Mouse (Mus musculus) MEL (cell line): ENCODE results near the gene Syn1. TPM values are rescaled to one million over a fixed set of nuclear protein-coding genes. Genes with fewer than 3 reads are reported as not detected.

Source experiments
- DNase-seq: peaks from one replicate; pipeline ENCODE4 v3.0.0; 2011; ENCODE audit warnings: low read depth, low spot score
- H3K27ac ChIP-seq: 2 replicates; pipeline ENCODE4 v1.5.1; 2012; ENCODE audit warnings: low read depth, mild to moderate bottlenecking, control low read depth, low read length, moderate library complexity; ENCODE audit not compliant: control insufficient read depth
- H3K27me3 ChIP-seq, 2 experiments: fragments of 150-350 bp in 1 of 2; sonication (generic) in 1 of 2; 2 replicates each; pipeline ENCODE4 v1.6.1; 2012; ENCODE audit warnings: low read length in 2 of 2, mild to moderate bottlenecking in 2 of 2, improper control_type of control experiment in 1 of 2, moderate library complexity in 1 of 2; ENCODE audit not compliant: insufficient read depth in 2 of 2, control insufficient read depth in 1 of 2
- H3K36me3 ChIP-seq, 2 experiments: 2 replicates each; pipeline ENCODE4 v1.6.1; 2012 to 2014; ENCODE audit warnings: low read length in 2 of 2, improper control_type of control experiment in 1 of 2, inconsistent platforms in 1 of 2, mild to moderate bottlenecking in 1 of 2; ENCODE audit not compliant: insufficient read depth in 2 of 2, control insufficient read depth in 1 of 2
- H3K4me1 ChIP-seq, 2 experiments: fragments of 150-350 bp in 1 of 2; sonication (generic) in 1 of 2; 2 replicates each; pipeline ENCODE4 v1.6.1; 2012; ENCODE audit warnings: low read length in 2 of 2, improper control_type of control experiment in 1 of 2, mild to moderate bottlenecking in 1 of 2; ENCODE audit not compliant: insufficient read depth in 2 of 2, control insufficient read depth in 1 of 2
- H3K4me3 ChIP-seq, 2 experiments: fragments of 150-350 bp in 1 of 2; sonication (generic) in 1 of 2; 2 replicates each; pipeline ENCODE4 v1.5.1; 2012; ENCODE audit warnings: low read depth in 2 of 2, low read length in 2 of 2, mild to moderate bottlenecking in 2 of 2, moderate library complexity in 2 of 2, control low read depth in 1 of 2, improper control_type of control experiment in 1 of 2; ENCODE audit not compliant: control insufficient read depth in 1 of 2, insufficient read depth in 1 of 2
- H3K79me2 ChIP-seq: 2 replicates; pipeline ENCODE4 v1.6.1; 2012; ENCODE audit warnings: mild to moderate bottlenecking, low read length, moderate library complexity; ENCODE audit not compliant: control insufficient read depth, poor library complexity, insufficient read depth
- H3K9ac ChIP-seq: 2 replicates; pipeline ENCODE4 v1.6.1; 2012; ENCODE audit warnings: low read depth, mild to moderate bottlenecking, control low read depth, low read length, moderate library complexity; ENCODE audit not compliant: control insufficient read depth, poor library complexity, severe bottlenecking
- H3K9me3 ChIP-seq: fragments of 150-350 bp; sonication (generic); replicated peaks from 2 replicates; pipeline ENCODE4 v1.6.1; 2012; ENCODE audit warnings: mild to moderate bottlenecking, low read length, improper control_type of control experiment, moderate library complexity; ENCODE audit not compliant: insufficient read depth
- CHD1 ChIP-seq: IDR thresholded peaks from 2 replicates; pipeline ENCODE4 v1.6.1; 2012; ENCODE audit warnings: low read depth, mild to moderate bottlenecking, inconsistent platforms, low read length, improper control_type of control experiment
- CHD2 ChIP-seq: IDR thresholded peaks from 2 replicates; pipeline ENCODE4 v1.6.1; 2011; ENCODE audit warnings: low read length, improper control_type of control experiment
- E2F4 ChIP-seq: IDR thresholded peaks from 2 replicates; pipeline ENCODE4 v1.6.1; 2011; ENCODE audit warnings: low read depth, low read length, improper control_type of control experiment, borderline replicate concordance
- ELF1 ChIP-seq: IDR thresholded peaks from 2 replicates; pipeline ENCODE4 v1.6.1; 2014; ENCODE audit warnings: low read depth, mild to moderate bottlenecking, inconsistent platforms, low read length, improper control_type of control experiment, moderate library complexity
- GABPA ChIP-seq: IDR thresholded peaks from 2 replicates; pipeline ENCODE4 v1.6.1; 2012; ENCODE audit warnings: low read depth, mild to moderate bottlenecking, inconsistent platforms, low read length, improper control_type of control experiment, moderate library complexity
- HCFC1 ChIP-seq: IDR thresholded peaks from 2 replicates; pipeline ENCODE4 v1.6.1; 2012; ENCODE audit warnings: low read depth, mild to moderate bottlenecking, inconsistent platforms, low read length, improper control_type of control experiment, moderate library complexity
- MYB ChIP-seq: IDR thresholded peaks from 2 replicates; pipeline ENCODE4 v1.6.1; 2011; ENCODE audit warnings: mild to moderate bottlenecking, low read depth, low read length, improper control_type of control experiment
- MYC ChIP-seq: IDR thresholded peaks from 2 replicates; pipeline ENCODE4 v1.6.1; 2011; ENCODE audit warnings: low read depth, mild to moderate bottlenecking, low read length, improper control_type of control experiment, moderate library complexity
- NELFE ChIP-seq: IDR thresholded peaks from 2 replicates; pipeline ENCODE4 v1.6.1; 2011; ENCODE audit warnings: low read depth, low read length, improper control_type of control experiment
- POLR2AphosphoS5 ChIP-seq: IDR thresholded peaks from 2 replicates; pipeline ENCODE4 v1.6.1; 2012; ENCODE audit warnings: low read depth, borderline replicate concordance, mild to moderate bottlenecking, inconsistent platforms, low read length, moderate library complexity, mixed read lengths
- RCOR1 ChIP-seq: IDR thresholded peaks from 2 replicates; pipeline ENCODE4 v1.6.1; 2012; ENCODE audit warnings: low read depth, mild to moderate bottlenecking, inconsistent platforms, low read length, improper control_type of control experiment
- UBTF ChIP-seq: IDR thresholded peaks from 2 replicates; pipeline ENCODE4 v1.6.1; 2012; ENCODE audit warnings: low read depth, mild to moderate bottlenecking, inconsistent platforms, low read length, improper control_type of control experiment, moderate library complexity, borderline replicate concordance; ENCODE audit not compliant: insufficient read depth
- USF1 ChIP-seq: IDR thresholded peaks from 2 replicates; pipeline ENCODE4 v1.6.1; 2014; ENCODE audit warnings: low read depth, mild to moderate bottlenecking, inconsistent platforms, low read length, improper control_type of control experiment, moderate library complexity
- USF2 ChIP-seq, 2 experiments: IDR thresholded peaks; 2 replicates each; pipeline ENCODE4 v1.6.1; 2011 to 2012; ENCODE audit warnings: improper control_type of control experiment in 2 of 2, low read length in 2 of 2, borderline replicate concordance in 1 of 2, inconsistent platforms in 1 of 2, low read depth in 1 of 2, mild to moderate bottlenecking in 1 of 2; ENCODE audit not compliant: insufficient read depth in 1 of 2
- ZNF384 ChIP-seq: IDR thresholded peaks from 2 replicates; pipeline ENCODE4 v1.6.1; 2012; ENCODE audit warnings: low read depth, mild to moderate bottlenecking, inconsistent platforms, low read length, improper control_type of control experiment
- polyA plus RNA-seq, 2 experiments: library from polyadenylated mRNA; stranded (reverse) in 1 of 2; unstranded in 1 of 2; fragments of >175 nt in 1 of 2; fragments of >200 nt in 1 of 2; gene quantifications; 2 replicates each; pipeline versions ENCODE4 v1.2.1 to v1.2.4; 2012; ENCODE audit warnings: low replicate concordance in 2 of 2, low read depth in 1 of 2; ENCODE audit not compliant: insufficient read length in 2 of 2, insufficient read depth in 1 of 2, missing spikeins in 1 of 2
- total RNA-seq: library from RNA; depleted of rRNA; stranded (reverse); fragments of 300-350 nt; gene quantifications from 2 replicates; pipeline ENCODE4 v1.2.3, GENCODE M21; 2012

Syn1 gene
- total and polyA plus RNA-seq, 3 experiments: 0.08 to 0.22 TPM; not detected in 1

GRCm38 (mm10) chrX:20910074-20910473, 10.7 kb downstream of the Syn1 start (continued):
- TF ChIP-seq E2F4 (no peak), UBTF (no peak), USF2 (IDR thresholded peaks at IDR 0.05; ENCODE audit: borderline replicate concordance in 1 of 2, insufficient read depth in 1 of 2, low read depth in 1 of 2, low read length in 2 of 2) (no peak), HCFC1 (no peak), MYB (no peak), RCOR1 (peak; percentile 64; the same call in 1 of the 2 replicates), CHD1 (no peak), POLR2AphosphoS5 (no peak), USF1 (no peak)

DNA sequence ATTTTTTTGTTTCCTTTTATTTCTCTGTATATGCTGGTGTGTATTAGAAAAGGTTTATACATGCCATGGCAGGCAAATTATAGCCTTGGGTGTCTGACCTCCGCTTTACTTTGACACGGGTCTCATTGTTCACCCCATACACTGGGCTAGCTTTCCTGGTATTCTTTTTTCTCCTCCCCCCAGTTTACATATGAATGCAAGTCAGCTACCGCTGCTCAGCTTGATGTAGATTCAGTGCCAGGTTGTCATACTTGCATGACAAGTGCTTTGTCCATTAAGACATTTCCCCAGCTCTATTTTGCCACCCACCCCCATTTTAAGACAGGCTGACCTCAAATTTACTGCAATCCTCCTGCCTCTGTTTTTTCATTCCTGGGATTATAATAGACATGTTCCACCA, 45.6 kb downstream of the Syn1 start:
- Histone ChIP-seq H3K27ac (no peak overlapping the region), H3K4me1 (no peaks in the 10 kb centered on the region), H3K79me2 (no peaks in the 10 kb centered on the region), H3K27me3 (peaks cover 2 to 3% of the 10 kb centered on the region in 2 experiments; a peak in 3 of 4 replicates), H3K9me3 (no peaks in the 10 kb centered on the region), H3K4me3 (no peak overlapping the region), H3K9ac (no peak overlapping the region), H3K36me3 (no peaks in the 10 kb centered on the region)
- no peak for TF ChIP-seq NELFE
- no peak for TF ChIP-seq CHD2
- no peak for TF ChIP-seq ZNF384
- TF ChIP-seq GABPA: no peak
- DNase-seq: no peak

GRCm38 (mm10) chrX:20872928-20873500, 47.8 kb downstream of the Syn1 start:
- TF ChIP-seq MYC: no peak
- TF ChIP-seq ELF1: no peak
- Histone ChIP-seq H3K79me2 (no peaks in the 10 kb centered on the region), H3K36me3 (no peaks in the 10 kb centered on the region), H3K27me3 (no peaks in the 10 kb centered on the region), H3K27ac (no peak overlapping the region), H3K9me3 (no peaks in the 10 kb centered on the region), H3K4me3 (no peak overlapping the region), H3K9ac (no peak overlapping the region), H3K4me1 (no peaks in the 10 kb centered on the region; a peak in 1 of 4 replicates)
- no peak for DNase-seq
